Mouse (Mus musculus) MEL (cell line): ENCODE measurements around the gene Reep6.

ENCODE experiments used
- CTCF ChIP-seq, 3 experiments: IDR thresholded peaks in 2 of 3; conservative IDR thresholded peaks in 1 of 3; 2 replicates each; pipeline ENCODE4 v1.5.1; 2011 to 2012; ENCODE audit warnings: low read length in 3 of 3, low read depth in 2 of 3, mild to moderate bottlenecking in 2 of 3, improper control_type of control experiment in 1 of 3, inconsistent platforms in 1 of 3, mixed read lengths in 1 of 3, moderate library complexity in 1 of 3; ENCODE audit not compliant: control insufficient read depth in 1 of 3, insufficient read depth in 1 of 3, poor library complexity in 1 of 3, severe bottlenecking in 1 of 3
- ETS1 ChIP-seq: IDR thresholded peaks from 2 replicates; pipeline ENCODE4 v1.6.1; 2012; ENCODE audit warnings: low read depth, mild to moderate bottlenecking, inconsistent platforms, low read length, improper control_type of control experiment, moderate library complexity
- GATA1 ChIP-seq: IDR thresholded peaks from 2 replicates; pipeline ENCODE4 v1.6.1; 2011; ENCODE audit warnings: low read depth, low read length, improper control_type of control experiment
- MXI1 ChIP-seq: IDR thresholded peaks from 2 replicates; pipeline ENCODE4 v1.6.1; 2011; ENCODE audit warnings: mild to moderate bottlenecking, low read depth, low read length, improper control_type of control experiment
- MYB ChIP-seq: IDR thresholded peaks from 2 replicates; pipeline ENCODE4 v1.6.1; 2011; ENCODE audit warnings: mild to moderate bottlenecking, low read depth, low read length, improper control_type of control experiment
- POLR2A ChIP-seq, 2 experiments: IDR thresholded peaks; 2 replicates each; pipeline ENCODE4 v1.6.1; 2011 to 2012; ENCODE audit warnings: low read length in 2 of 2, mild to moderate bottlenecking in 2 of 2, control low read depth in 1 of 2, improper control_type of control experiment in 1 of 2, low read depth in 1 of 2, moderate library complexity in 1 of 2; ENCODE audit not compliant: control insufficient read depth in 1 of 2, insufficient read depth in 1 of 2, poor library complexity in 1 of 2
- USF1 ChIP-seq: IDR thresholded peaks from 2 replicates; pipeline ENCODE4 v1.6.1; 2014; ENCODE audit warnings: low read depth, mild to moderate bottlenecking, inconsistent platforms, low read length, improper control_type of control experiment, moderate library complexity
- ZC3H11A ChIP-seq: IDR thresholded peaks from 2 replicates; pipeline ENCODE4 v1.6.1; 2012; ENCODE audit warnings: low read depth, mild to moderate bottlenecking, inconsistent platforms, low read length, improper control_type of control experiment

GRCm38 (mm10) chr10:80383431-80383830, 53.7 kb downstream of the Reep6 start:
- TF ChIP-seq POLR2A (IDR thresholded peaks at IDR 0.05; ENCODE audit: control insufficient read depth in 1 of 2, insufficient read depth in 1 of 2, low read depth in 1 of 2, low read length in 2 of 2, poor library complexity in 1 of 2) (no peak), ETS1 (no peak), USF1 (no peak), CTCF (IDR thresholded peaks at IDR 0.05 in 2 of 3, conservative IDR thresholded peaks at IDR 0.05 in 1 of 3; ENCODE audit: control insufficient read depth in 1 of 3, insufficient read depth in 1 of 3, low read depth in 2 of 3, low read length in 3 of 3, poor library complexity in 1 of 3, severe bottlenecking in 1 of 3) (peak; percentile 25 to 35 (median 29); a peak in 4 of 6 replicates), MXI1 (no peak), ZC3H11A (no peak), MYB (no peak), GATA1 (no peak)
